Mouse (Mus musculus): ENCODE data around the gene Myb. TPM values are rescaled to one million over a fixed set of nuclear protein-coding genes. Genes with fewer than 3 reads are reported as not detected.

Myb gene
- polyA plus RNA-seq, 1 experiment from 2014 or later, result 2.9 TPM

GRCm38 (mm10) chr10:21162124-21162523 is 1.3 kb upstream of the Myb start:
- no peak for TF ChIP-seq CTCF (IDR thresholded peaks at IDR 0.05; ENCODE audit: low read depth)
- H3K4me2 ChIP-seq (replicated peaks; ENCODE audit: low read depth), result no peak overlapping the region
- H3K4me3 ChIP-seq (ENCODE audit: low read depth, low read length), result no peak overlapping the region
- no peak overlapping the region for H3K9ac ChIP-seq (ENCODE audit: low read depth, low read length)
- peaks cover 19% of the 10 kb centered on the region for H3K27me3 ChIP-seq (replicated peaks; ENCODE audit: control insufficient read depth, insufficient read depth, low read length)
- no peak for ATAC-seq
- no peaks in the 10 kb centered on the region for H3K36me3 ChIP-seq (ENCODE audit: control insufficient read depth, insufficient read depth)
- 67% methylated on average over 3 of the region's 3 CpGs for WGBS
- H3K9me3 ChIP-seq (ENCODE audit: control insufficient read depth), result no peaks in the 10 kb centered on the region
- no peak overlapping the region for H3K27ac ChIP-seq (ENCODE audit: low read depth, low read length)
- H3K4me1 ChIP-seq (replicated peaks; ENCODE audit: control insufficient read depth, insufficient read depth, low read length), result no peaks in the 10 kb centered on the region

- ATAC-seq, result no peak
- TF ChIP-seq CTCF (IDR thresholded peaks at IDR 0.05; ENCODE audit: low read depth), result no peak
- WGBS, result 5% methylated on average over 20 of the region's 20 CpGs
- Histone ChIP-seq H3K27me3 (replicated peaks; ENCODE audit: control insufficient read depth, insufficient read depth, low read length) (peaks cover 19% of the 10 kb centered on the region), H3K4me1 (replicated peaks; ENCODE audit: control insufficient read depth, insufficient read depth, low read length) (no peaks in the 10 kb centered on the region), H3K27ac (ENCODE audit: low read depth, low read length) (no peak overlapping the region), H3K36me3 (ENCODE audit: control insufficient read depth, insufficient read depth) (no peaks in the 10 kb centered on the region), H3K4me3 (ENCODE audit: low read depth, low read length) (peak overlapping the region; percentile 67), H3K4me2 (replicated peaks; ENCODE audit: low read depth) (peak overlapping the region; percentile 99), H3K9me3 (ENCODE audit: control insufficient read depth) (no peaks in the 10 kb centered on the region), H3K9ac (ENCODE audit: low read depth, low read length) (peak overlapping the region; percentile 38; the same call in 1 of the 2 replicates)
These were observed 743 bp upstream of the Myb start for GRCm38 (mm10) chr10:21161359-21162094.

- no peak for TF ChIP-seq CTCF (IDR thresholded peaks at IDR 0.05; ENCODE audit: low read depth)
- H3K27me3 ChIP-seq (replicated peaks; ENCODE audit: control insufficient read depth, insufficient read depth, low read length), result peaks cover 19% of the 10 kb centered on the region
- peak overlapping the region; percentile 67 for H3K4me3 ChIP-seq (ENCODE audit: low read depth, low read length)
- H3K9me3 ChIP-seq (ENCODE audit: control insufficient read depth), result no peaks in the 10 kb centered on the region
- peak overlapping the region; percentile 99 for H3K4me2 ChIP-seq (replicated peaks; ENCODE audit: low read depth)
- ATAC-seq, result 0 out of 2 replicates have a peak, but pooled peaks have one; percentile 29
- under 1% methylated on average over 44 of the region's 44 CpGs for WGBS
- H3K27ac ChIP-seq (ENCODE audit: low read depth, low read length), result peak overlapping the region; percentile 9; the same call in 1 of the 2 replicates
- H3K36me3 ChIP-seq (ENCODE audit: control insufficient read depth, insufficient read depth), result no peaks in the 10 kb centered on the region
- H3K4me1 ChIP-seq (replicated peaks; ENCODE audit: control insufficient read depth, insufficient read depth, low read length), result no peaks in the 10 kb centered on the region
- no peak overlapping the region; the same call in 1 of the 2 replicates for H3K9ac ChIP-seq (ENCODE audit: low read depth, low read length)
These were observed 938 bp downstream of the Myb start for GRCm38 (mm10) chr10:21159697-21160394.

DNA sequence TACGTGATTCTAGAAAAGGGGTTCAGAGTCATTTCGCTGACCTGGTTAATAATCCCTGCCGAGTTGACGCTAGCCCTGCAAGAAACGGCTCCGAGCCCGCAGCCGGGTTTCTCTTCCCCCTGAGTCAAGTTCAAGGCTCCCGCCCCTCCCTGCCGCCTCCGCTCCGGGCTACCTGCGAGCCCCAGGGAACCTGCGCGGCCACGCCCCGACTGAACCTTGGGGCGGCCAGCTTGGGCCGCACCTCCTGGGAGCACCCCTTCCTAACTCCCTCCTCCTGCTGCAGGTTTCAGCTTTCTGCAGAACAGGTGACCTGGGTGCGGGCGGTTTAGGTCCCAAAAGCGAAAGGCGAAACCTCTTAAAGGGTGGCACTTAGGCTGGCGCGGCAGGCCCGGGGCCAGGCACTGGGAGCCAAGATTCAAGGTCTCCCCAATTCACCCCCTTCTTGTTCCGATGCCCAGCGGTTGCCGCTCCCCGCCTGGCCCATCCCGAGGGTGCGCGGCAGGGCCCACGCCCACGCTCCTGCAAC is 1.8 kb downstream of the Myb start:
- peak overlapping the region; percentile 99 for H3K4me2 ChIP-seq (replicated peaks; ENCODE audit: low read depth)
- H3K27me3 ChIP-seq (replicated peaks; ENCODE audit: control insufficient read depth, insufficient read depth, low read length), result peaks cover 16% of the 10 kb centered on the region
- H3K36me3 ChIP-seq (ENCODE audit: control insufficient read depth, insufficient read depth), result no peaks in the 10 kb centered on the region
- no peak overlapping the region for H3K9ac ChIP-seq (ENCODE audit: low read depth, low read length)
- no peak overlapping the region for H3K27ac ChIP-seq (ENCODE audit: low read depth, low read length)
- H3K4me3 ChIP-seq (ENCODE audit: low read depth, low read length), result peak overlapping the region; percentile 67
- H3K9me3 ChIP-seq (ENCODE audit: control insufficient read depth), result no peaks in the 10 kb centered on the region
- no peaks in the 10 kb centered on the region for H3K4me1 ChIP-seq (replicated peaks; ENCODE audit: control insufficient read depth, insufficient read depth, low read length)
- TF ChIP-seq CTCF (IDR thresholded peaks at IDR 0.05; ENCODE audit: low read depth), result no peak; the same call in 1 of the 2 replicates
- under 1% methylated on average over 35 of the region's 35 CpGs for WGBS
- ATAC-seq, result peak; percentile 87

GRCm38 (mm10) chr10:21158111-21158917 is 2.5 kb downstream of the Myb start:
- Histone ChIP-seq H3K4me3 (ENCODE audit: low read depth, low read length) (peak overlapping the region; percentile 67), H3K9me3 (ENCODE audit: control insufficient read depth) (no peaks in the 10 kb centered on the region), H3K9ac (ENCODE audit: low read depth, low read length) (no peak overlapping the region), H3K27me3 (replicated peaks; ENCODE audit: control insufficient read depth, insufficient read depth, low read length) (peaks cover 14% of the 10 kb centered on the region), H3K4me2 (replicated peaks; ENCODE audit: low read depth) (peak overlapping the region; percentile 99), H3K36me3 (ENCODE audit: control insufficient read depth, insufficient read depth) (no peaks in the 10 kb centered on the region), H3K4me1 (replicated peaks; ENCODE audit: control insufficient read depth, insufficient read depth, low read length) (no peaks in the 10 kb centered on the region), H3K27ac (ENCODE audit: low read depth, low read length) (no peak overlapping the region)
- 6% methylated on average over 19 of the region's 19 CpGs for WGBS
- TF ChIP-seq CTCF (IDR thresholded peaks at IDR 0.05; ENCODE audit: low read depth), result peak; percentile 79
- no peak for ATAC-seq
